Mouse (Mus musculus) midbrain, embryonic 16.5 days (tissue): ENCODE measurements around the gene Vgf. TPM values are rescaled to one million over a fixed set of nuclear protein-coding genes. Genes with fewer than 3 reads are reported as not detected.

Experiments
- ATAC-seq: fragments of 200-750 bp; cut with Nextera tagmentation; 2 replicates; pipeline ENCODE4 v1.8.0; 2017; ENCODE audit warnings: moderate TSS enrichment
- H3K27ac ChIP-seq: fragments of 300-500 bp; sonication (generic); 2 replicates; pipeline ENCODE4 v1.5.1; 2014; ENCODE audit warnings: mild to moderate bottlenecking, low read length, mixed read lengths
- H3K27me3 ChIP-seq: fragments of 300-500 bp; sonication (generic); 2 replicates; pipeline ENCODE4 v1.6.1; 2014; ENCODE audit warnings: low read depth, low read length, mixed read lengths; ENCODE audit not compliant: control insufficient read depth, insufficient read depth
- H3K36me3 ChIP-seq: fragments of 300-500 bp; sonication (generic); 2 replicates; pipeline ENCODE4 v1.6.1; 2014; ENCODE audit warnings: mild to moderate bottlenecking, low read length, moderate library complexity, mixed read lengths; ENCODE audit not compliant: control insufficient read depth, insufficient read depth
- H3K4me1 ChIP-seq: fragments of 300-500 bp; sonication (generic); 2 replicates; pipeline ENCODE4 v1.6.1; 2014; ENCODE audit warnings: mild to moderate bottlenecking, low read length, mixed read lengths; ENCODE audit not compliant: control insufficient read depth, insufficient read depth
- H3K4me2 ChIP-seq: fragments of 300-500 bp; sonication (generic); 2 replicates; pipeline ENCODE4 v1.6.1; 2014; ENCODE audit warnings: mild to moderate bottlenecking, low read length, mixed read lengths
- H3K4me3 ChIP-seq: fragments of 300-500 bp; sonication (generic); 2 replicates; pipeline ENCODE4 v1.5.1; 2014; ENCODE audit warnings: low read depth, mild to moderate bottlenecking, low read length, moderate library complexity, mixed read lengths
- H3K9ac ChIP-seq: fragments of 300-500 bp; sonication (generic); 2 replicates; pipeline ENCODE4 v1.6.1; 2014; ENCODE audit warnings: low read depth, low read length, mixed read lengths
- H3K9me3 ChIP-seq: fragments of 300-500 bp; sonication (generic); replicated peaks from 2 replicates; pipeline ENCODE4 v1.6.1; 2014; ENCODE audit warnings: mild to moderate bottlenecking, low read length, mixed read lengths; ENCODE audit not compliant: control insufficient read depth, poor library complexity, severe bottlenecking
- WGBS: fragments of 180-500 bp; shearing (Covaris S2); extraction: QIAGEN DNeasy Blood & Tissue Kit; methylation state at CpG from one replicate; pipeline ENCODE4 v1.1.7; 2014; 5-methylcytosine and 5-hydroxymethylcytosine counted together
- polyA plus RNA-seq: library from polyadenylated mRNA; unstranded; fragments of >200 nt; fragmentation: Nextera tagmentation; extraction: Ambion mirVana; gene quantifications from 2 replicates; pipeline ENCODE4 v1.2.1, GENCODE M21; 2015

Gene Vgf
- polyA plus RNA-seq, 1 experiment from 2014 or later = 15.6 TPM

GRCm38 (mm10) chr5:137036211-137036610, 10.0 kb downstream of the Vgf start:
- Histone ChIP-seq H3K4me2 (no peak overlapping the region), H3K4me3 (no peak overlapping the region), H3K4me1 (peaks cover 8% of the 10 kb centered on the region; the same call in 1 of the 2 replicates), H3K9me3 (no peaks in the 10 kb centered on the region), H3K27ac (no peak overlapping the region), H3K9ac (no peak overlapping the region), H3K36me3 (peaks cover 14% of the 10 kb centered on the region; the same call in 1 of the 2 replicates), H3K27me3 (no peaks in the 10 kb centered on the region)
- no peak for ATAC-seq
- WGBS = 87% methylated on average over 13 of the region's 13 CpGs

DNA sequence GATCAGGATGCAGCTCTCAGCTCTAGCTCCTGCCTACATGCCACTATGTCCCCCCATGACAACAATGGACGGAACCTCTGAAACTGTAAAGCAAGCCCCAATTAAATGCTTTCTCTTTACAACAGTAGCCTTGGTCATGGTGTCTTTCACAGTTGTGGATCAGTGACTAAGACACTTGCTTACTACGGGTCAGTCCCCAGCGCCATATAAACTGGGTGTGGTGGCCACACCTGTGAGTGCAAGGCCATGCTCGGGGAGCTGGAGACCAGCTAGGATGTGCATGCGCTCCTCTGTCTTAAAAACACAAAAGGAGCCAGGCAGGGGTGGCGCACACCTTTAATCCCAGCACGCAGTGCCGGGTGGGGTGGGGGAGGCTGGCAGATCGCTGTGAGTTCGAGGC, 13.3 kb downstream of the Vgf start:
- Histone ChIP-seq H3K27ac (no peak overlapping the region), H3K9me3 (no peaks in the 10 kb centered on the region), H3K4me2 (no peak overlapping the region), H3K36me3 (peaks cover 22% of the 10 kb centered on the region), H3K4me3 (no peak overlapping the region), H3K27me3 (no peaks in the 10 kb centered on the region), H3K4me1 (no peaks in the 10 kb centered on the region), H3K9ac (no peak overlapping the region)
- WGBS = 96% methylated on average over 10 of the region's 10 CpGs
- ATAC-seq = no peak

DNA sequence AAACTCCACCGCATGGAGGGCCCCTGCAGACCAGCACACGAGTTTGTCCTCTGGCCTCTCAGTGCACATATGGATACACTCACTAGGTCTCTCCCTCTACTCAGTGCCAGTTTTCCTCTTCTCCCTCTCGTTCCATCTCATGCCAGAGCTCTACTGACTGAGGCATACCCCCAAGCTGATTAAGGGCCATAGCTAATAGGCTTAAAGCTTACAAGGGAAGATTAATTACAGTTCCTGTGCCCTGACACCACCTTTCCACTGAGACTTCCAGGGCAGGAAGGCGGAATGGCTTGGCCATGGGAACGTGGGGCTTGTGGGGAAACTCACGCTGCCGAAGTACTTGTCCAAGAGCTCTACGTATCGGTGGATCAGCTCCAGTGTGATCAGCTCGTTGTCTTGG, 15.2 kb downstream of the Vgf start:
- Histone ChIP-seq H3K36me3 (peaks cover 18% of the 10 kb centered on the region), H3K9me3 (no peaks in the 10 kb centered on the region), H3K27me3 (no peaks in the 10 kb centered on the region), H3K9ac (no peak overlapping the region), H3K4me2 (no peak overlapping the region), H3K27ac (no peak overlapping the region), H3K4me3 (no peak overlapping the region), H3K4me1 (peaks cover 10% of the 10 kb centered on the region)
- no peak for ATAC-seq
- 88% methylated on average over 10 of the region's 10 CpGs for WGBS

- H3K4me2 ChIP-seq = no peak overlapping the region
- ATAC-seq = no peak
- no peak overlapping the region for H3K27ac ChIP-seq
- 97% methylated on average over 7 of the region's 7 CpGs for WGBS
- H3K4me1 ChIP-seq = peaks cover 15% of the 10 kb centered on the region
- no peaks in the 10 kb centered on the region for H3K9me3 ChIP-seq
- no peaks in the 10 kb centered on the region for H3K27me3 ChIP-seq
- no peak overlapping the region for H3K9ac ChIP-seq
- H3K4me3 ChIP-seq = no peak overlapping the region
- peaks cover 10% of the 10 kb centered on the region for H3K36me3 ChIP-seq
Measured at GRCm38 (mm10) chr5:137043997-137044396, 17.8 kb downstream of the Vgf start.

- under 1% methylated on average over 48 of the region's 48 CpGs for WGBS
- H3K27ac ChIP-seq = peak within 1 kb of the TSS; percentile 88
- H3K27me3 ChIP-seq = no peaks in the 10 kb centered on the region
- peak; percentile 92 for ATAC-seq
- H3K9me3 ChIP-seq = no peaks in the 10 kb centered on the region
- peaks cover 15% of the 10 kb centered on the region for H3K4me1 ChIP-seq
- peak within 1 kb of the TSS; percentile 93 for H3K9ac ChIP-seq
- H3K4me2 ChIP-seq = peak within 1 kb of the TSS; percentile 82
- peaks cover 8% of the 10 kb centered on the region for H3K36me3 ChIP-seq
- peak within 1 kb of the TSS; percentile 59 for H3K4me3 ChIP-seq
Measured at GRCm38 (mm10) chr5:137045402-137046323, 19.5 kb downstream of the Vgf start, which contains the start of gene Ap1s1. Gene Ap1s1 (minus strand): TSS chr5:137046135.

- Histone ChIP-seq H3K9me3 (no peaks in the 10 kb centered on the region), H3K27ac (peak overlapping the region; percentile 88), H3K4me3 (peak overlapping the region; percentile 59), H3K36me3 (peaks cover 7% of the 10 kb centered on the region), H3K9ac (no peak overlapping the region; the same call in 1 of the 2 replicates), H3K27me3 (no peaks in the 10 kb centered on the region), H3K4me1 (peaks cover 15% of the 10 kb centered on the region), H3K4me2 (peak overlapping the region; percentile 82)
- peak; percentile 51 for ATAC-seq
- 21% methylated on average over 5 of the region's 5 CpGs for WGBS
Measured at GRCm38 (mm10) chr5:137046324-137046718, 20.1 kb downstream of the Vgf start.

DNA sequence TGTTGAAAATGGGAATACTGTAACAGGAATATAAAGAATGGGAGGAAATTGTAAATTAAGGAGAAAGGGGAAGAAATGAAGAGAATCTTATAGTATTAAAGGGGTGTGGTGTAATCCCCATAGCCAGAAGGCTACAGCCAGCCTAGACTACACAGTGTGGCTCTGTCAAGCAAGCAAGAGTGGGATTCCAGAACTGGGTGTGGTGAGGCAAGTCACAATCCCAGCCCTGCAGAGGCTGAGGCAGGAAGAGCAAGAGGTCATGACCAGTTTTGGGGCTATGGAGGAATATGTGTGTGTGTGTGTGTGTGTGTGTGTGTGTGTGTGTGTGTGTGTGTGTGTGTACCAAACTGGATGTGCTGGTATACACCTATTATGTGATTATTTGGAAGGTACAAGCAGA, 20.8 kb downstream of the Vgf start:
- ATAC-seq = no peak
- Histone ChIP-seq H3K9me3 (no peaks in the 10 kb centered on the region), H3K27ac (peak overlapping the region; percentile 88), H3K9ac (no peak overlapping the region), H3K4me1 (peaks cover 15% of the 10 kb centered on the region), H3K27me3 (no peaks in the 10 kb centered on the region), H3K4me2 (no peak overlapping the region), H3K4me3 (no peak overlapping the region), H3K36me3 (peaks cover 1% of the 10 kb centered on the region)

DNA sequence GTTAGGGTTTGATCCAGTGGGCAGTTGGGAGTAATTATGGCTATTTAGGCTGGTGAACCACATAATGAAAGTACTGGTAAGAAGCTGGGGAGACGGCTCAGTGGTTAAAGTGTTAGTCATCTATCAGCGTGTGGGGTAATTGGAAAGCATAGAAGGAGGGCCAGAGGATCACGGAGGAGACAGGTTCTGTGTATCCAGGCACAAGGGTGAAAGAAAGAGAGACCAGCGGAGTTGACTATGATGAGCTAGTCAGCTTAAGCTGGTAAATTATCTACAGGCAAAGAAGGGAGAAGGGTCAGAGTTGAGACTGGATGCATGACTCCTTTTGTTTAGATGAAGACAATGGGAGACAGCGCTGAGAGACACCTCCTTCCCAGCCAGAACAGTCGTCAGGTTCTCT, 24.9 kb downstream of the Vgf start:
- WGBS = 61% methylated on average over 6 of the region's 6 CpGs

GRCm38 (mm10) chr5:137051914-137052505, 25.8 kb downstream of the Vgf start:
- Histone ChIP-seq H3K27ac (no peak overlapping the region), H3K4me1 (0 out of 2 replicates have a peak, but pooled peaks cover under 1% of the 10 kb centered on the region), H3K4me3 (no peak overlapping the region), H3K4me2 (no peak overlapping the region), H3K9ac (no peak overlapping the region), H3K27me3 (no peaks in the 10 kb centered on the region), H3K36me3 (no peaks in the 10 kb centered on the region), H3K9me3 (no peaks in the 10 kb centered on the region)
- WGBS = 89% methylated on average over 5 of the region's 5 CpGs
- no peak for ATAC-seq

More for the DNA sequence above, 24.9 kb downstream of the Vgf start:
- H3K27me3 ChIP-seq = no peaks in the 10 kb centered on the region
- no peak overlapping the region for H3K9ac ChIP-seq
- peaks cover 8% of the 10 kb centered on the region for H3K4me1 ChIP-seq
- no peak overlapping the region for H3K4me3 ChIP-seq
- H3K36me3 ChIP-seq = no peaks in the 10 kb centered on the region
- H3K27ac ChIP-seq = no peak overlapping the region
- ATAC-seq = no peak
- no peaks in the 10 kb centered on the region for H3K9me3 ChIP-seq
- no peak overlapping the region for H3K4me2 ChIP-seq
